In the genomic region with DNA sequence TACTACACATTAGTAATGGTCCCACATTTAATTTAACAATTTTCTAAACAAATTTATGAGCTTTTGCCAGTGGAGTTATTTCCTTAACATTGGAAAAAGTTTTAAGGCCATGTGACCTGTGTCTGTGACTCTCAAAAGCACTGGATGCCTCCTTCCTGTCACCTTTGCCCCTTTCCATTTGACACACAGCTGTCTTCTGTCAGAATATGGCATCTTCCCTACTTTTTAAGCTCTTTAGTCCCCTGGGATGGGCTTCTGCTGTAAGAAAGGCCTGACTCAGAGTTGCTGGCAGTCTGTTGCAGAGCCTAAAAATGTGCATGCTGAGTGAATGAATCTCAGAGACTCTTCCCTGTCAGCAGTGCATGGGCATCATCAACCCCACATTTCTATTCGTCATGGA, we compare ENCODE assay signal across 11 mouse cellular contexts.
DNase-seq lines count a peak whose midpoint lies in the region; ATAC-seq and TF ChIP-seq lines count a peak whose summit lies in the region.
"Had no signal": no experiment of that assay in that cellular context is flagged by ENCODE, and none has a peak within 500 bp of the region (broad histone marks: within the 10 kb centered on the region; RNA-seq: fewer than 3 reads in every experiment).

No protein-coding gene starts in this region.

- no peak overlapping the region for H3K4me2 ChIP-seq in heart, embryonic 11.5 days
- no peak overlapping the region for H3K4me2 ChIP-seq in kidney, embryonic 16.5 days (replicated peaks; ENCODE audit: low read depth, low read length)
- H3K4me2 ChIP-seq in stomach, embryonic 15.5 days: no peak overlapping the region
- no peak overlapping the region for H3K4me2 ChIP-seq in forebrain, embryonic 15.5 days (replicated peaks)
- H3K4me2 ChIP-seq: midbrain, embryonic 13.5 days had no signal

- peak overlapping the region; percentile 12; the same call in 1 of the 2 replicates for H3K27ac ChIP-seq in heart, embryonic 11.5 days (ENCODE audit: low read depth, low read length)
- H3K27ac ChIP-seq in kidney, embryonic 16.5 days (ENCODE audit: low read length): no peak overlapping the region
- peak overlapping the region; percentile 38; the same call in 1 of the 2 replicates for H3K27ac ChIP-seq in stomach, embryonic 15.5 days
- no peak overlapping the region for H3K27ac ChIP-seq in forebrain, embryonic 15.5 days (replicated peaks)
- H3K27ac ChIP-seq: midbrain, embryonic 13.5 days had no signal

- peaks cover 4% of the 10 kb centered on the region; the same call in 1 of the 2 replicates for H3K4me1 ChIP-seq in lung, adult 2 months (ENCODE audit: control insufficient read depth, insufficient read depth, low read length)
- peaks cover 3% of the 10 kb centered on the region for H3K4me1 ChIP-seq in heart, embryonic 11.5 days (ENCODE audit: control insufficient read depth, insufficient read depth, low read length)
- peaks cover 4% of the 10 kb centered on the region; the same call in 1 of the 2 replicates for H3K4me1 ChIP-seq in kidney, embryonic 16.5 days (ENCODE audit: insufficient read depth, low read length)
- H3K4me1 ChIP-seq in stomach, embryonic 15.5 days: no peaks in the 10 kb centered on the region
- no peaks in the 10 kb centered on the region for H3K4me1 ChIP-seq in forebrain, embryonic 15.5 days
- H3K4me1 ChIP-seq: midbrain, embryonic 13.5 days had no signal

- whole genome bisulfite sequencing in lung, adult 2 months: 64% methylated on average over 1 of the region's 1 CpGs
- WGBS in heart, embryonic 11.5 days (ENCODE audit: insufficient replicate concordance): 40% methylated on average over 1 of the region's 1 CpGs
- 52% methylated on average over 1 of the region's 1 CpGs for WGBS in kidney, embryonic 16.5 days
- 36% methylated on average over 1 of the region's 1 CpGs for WGBS in stomach, embryonic 15.5 days
- 78% methylated on average over 1 of the region's 1 CpGs for WGBS in forebrain, embryonic 15.5 days

- ATAC-seq in heart, embryonic 11.5 days (replicated peaks; ENCODE audit: insufficient number of reproducible peaks, low FRiP score, low TSS enrichment): no peak
- peak; percentile 54 for ATAC-seq in kidney, embryonic 16.5 days (ENCODE audit: low FRiP score, low TSS enrichment)
- ATAC-seq in stomach, embryonic 15.5 days (ENCODE audit: insufficient read depth, low FRiP score, low read depth): peak; percentile 35; the same call in 1 of the 2 replicates
- ATAC-seq in forebrain, embryonic 15.5 days (replicated peaks): no peak
- ATAC-seq: midbrain, embryonic 13.5 days had no signal

- no peak for TF ChIP-seq CTCF in lung, adult 2 months (IDR thresholded peaks at IDR 0.05; ENCODE audit: insufficient read depth, low read length)

- peak; percentile 13 to 45 for DNase-seq in lung, adult 18-20 months
- no peak for DNase-seq in lung, adult 2 months
- DNase-seq in spleen, postnatal 14 days (ENCODE audit: low spot score in 2 of 2): no peak
- no peak for DNase-seq in cerebellum, postnatal 36 days
- DNase-seq: adrenal gland, adult 2 months; right cerebral cortex, postnatal 14 days had no signal

- H3K4me3 ChIP-seq in lung, adult 2 months (replicated peaks; ENCODE audit: extremely low read depth, low read depth, low read length): no peak overlapping the region
- H3K4me3 ChIP-seq in heart, embryonic 11.5 days (ENCODE audit: low read depth, low read length): no peak overlapping the region
- H3K4me3 ChIP-seq in kidney, embryonic 16.5 days (ENCODE audit: low read length): no peak overlapping the region
- H3K4me3 ChIP-seq in stomach, embryonic 15.5 days (replicated peaks): no peak overlapping the region
- no peak overlapping the region for H3K4me3 ChIP-seq in forebrain, embryonic 15.5 days
- H3K4me3 ChIP-seq: midbrain, embryonic 13.5 days had no signal

- TF ChIP-seq POLR2A in lung, adult 2 months (IDR thresholded peaks at IDR 0.05; ENCODE audit: borderline replicate concordance, extremely low read depth, low read depth, low read length): no peak

- H3K9ac ChIP-seq in heart, embryonic 11.5 days (ENCODE audit: low read depth, low read length): no peak overlapping the region
- no peak overlapping the region for H3K9ac ChIP-seq in kidney, embryonic 16.5 days (replicated peaks; ENCODE audit: low read length)
- no peak overlapping the region for H3K9ac ChIP-seq in stomach, embryonic 15.5 days
- H3K9ac ChIP-seq in forebrain, embryonic 15.5 days (replicated peaks): no peak overlapping the region
- H3K9ac ChIP-seq: midbrain, embryonic 13.5 days had no signal

- H3K9me3 ChIP-seq in heart, embryonic 11.5 days (replicated peaks; ENCODE audit: control insufficient read depth, low read length): no peaks in the 10 kb centered on the region
- no peaks in the 10 kb centered on the region for H3K9me3 ChIP-seq in kidney, embryonic 16.5 days (ENCODE audit: low read length)
- no peaks in the 10 kb centered on the region for H3K9me3 ChIP-seq in stomach, embryonic 15.5 days
- no peaks in the 10 kb centered on the region for H3K9me3 ChIP-seq in forebrain, embryonic 15.5 days
- H3K9me3 ChIP-seq: midbrain, embryonic 13.5 days had no signal

- H3K36me3 ChIP-seq in heart, embryonic 11.5 days (ENCODE audit: control insufficient read depth, insufficient read depth, low read length): peaks cover 3% of the 10 kb centered on the region; the same call in 1 of the 2 replicates
- H3K36me3 ChIP-seq in kidney, embryonic 16.5 days (ENCODE audit: insufficient read depth, low read length): no peaks in the 10 kb centered on the region
- no peaks in the 10 kb centered on the region for H3K36me3 ChIP-seq in stomach, embryonic 15.5 days
- no peaks in the 10 kb centered on the region for H3K36me3 ChIP-seq in forebrain, embryonic 15.5 days
- H3K36me3 ChIP-seq: midbrain, embryonic 13.5 days had no signal

- H3K27me3 ChIP-seq in heart, embryonic 11.5 days (ENCODE audit: control insufficient read depth, insufficient read depth, low read length): no peaks in the 10 kb centered on the region
- no peaks in the 10 kb centered on the region for H3K27me3 ChIP-seq in kidney, embryonic 16.5 days (ENCODE audit: insufficient read depth, low read length)
- H3K27me3 ChIP-seq in stomach, embryonic 15.5 days (replicated peaks): no peaks in the 10 kb centered on the region
- H3K27me3 ChIP-seq in forebrain, embryonic 15.5 days: no peaks in the 10 kb centered on the region
- H3K27me3 ChIP-seq: midbrain, embryonic 13.5 days had no signal

Comparison
In these comparisons a context has a peak if more than half of its experiments do, and no peak if none do; other contexts are left out.
1. DNase-seq: peak in lung, adult 18-20 months (2 of 2); none in lung, adult 2 months (single experiment), spleen, postnatal 14 days (0 of 2) and cerebellum, postnatal 36 days (0 of 2).
2. ATAC-seq: peak in kidney, embryonic 16.5 days (single experiment) and stomach, embryonic 15.5 days (single experiment); none in heart, embryonic 11.5 days (single experiment) and forebrain, embryonic 15.5 days (single experiment).
3. H3K27ac ChIP-seq: peak in heart, embryonic 11.5 days (single experiment) and stomach, embryonic 15.5 days (single experiment); none in kidney, embryonic 16.5 days (single experiment) and forebrain, embryonic 15.5 days (single experiment).